Mouse (Mus musculus) ovary, adult 18-20 months (tissue): ENCODE measurements around the gene Zfp747.
"Not testable (repeated sequence)": the region's sequence is repeated elsewhere in the genome, so short reads cannot be mapped to it uniquely, and the experiment has no call there.

Experiments
- DNase-seq: peaks from one replicate; pipeline ENCODE4 v3.0.0; 2022; ENCODE audit warnings: low spot score, mixed read lengths

Zfp747 gene

DNA sequence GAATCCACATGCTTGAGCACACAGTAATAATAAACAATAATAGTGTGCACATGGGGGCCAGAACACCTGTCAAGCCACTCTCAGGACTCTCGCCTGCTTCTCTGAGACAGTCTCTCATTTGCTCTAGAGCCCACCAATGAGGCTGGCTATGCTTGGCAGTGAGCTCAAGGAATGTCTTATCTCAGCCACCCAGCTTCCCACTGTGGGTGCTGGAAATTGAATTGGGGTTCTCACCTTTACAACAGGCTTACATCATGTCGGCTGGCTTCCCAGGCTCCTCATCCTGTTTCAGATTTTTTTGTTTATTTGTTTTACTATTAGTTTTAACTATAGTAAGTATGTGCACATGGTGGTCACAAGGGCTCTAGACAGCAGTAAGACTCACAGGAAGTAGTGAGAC, 4.6 kb downstream of the Zfp747 start:
- DNase-seq = no peak

DNA sequence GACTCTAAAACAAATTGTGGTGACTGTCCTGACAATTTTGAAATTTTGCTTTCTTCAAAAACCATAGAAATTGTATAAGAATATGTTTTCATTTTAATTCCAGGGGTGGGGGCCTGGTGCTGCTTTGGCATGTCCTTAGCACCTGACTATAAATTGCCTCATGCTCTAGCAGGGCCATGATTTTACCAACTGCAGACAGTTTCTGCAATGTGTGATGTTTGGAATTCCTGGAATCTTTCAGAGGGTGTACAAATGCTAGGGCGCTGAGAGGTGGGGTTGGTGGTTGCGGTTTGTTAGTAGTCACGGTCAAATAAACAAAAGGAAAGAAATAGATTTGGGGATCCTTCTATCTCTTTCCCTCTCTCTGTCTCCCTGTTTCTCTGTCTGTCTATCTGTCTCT, 9.6 kb downstream of the Zfp747 start:
- DNase-seq = no peak

DNA sequence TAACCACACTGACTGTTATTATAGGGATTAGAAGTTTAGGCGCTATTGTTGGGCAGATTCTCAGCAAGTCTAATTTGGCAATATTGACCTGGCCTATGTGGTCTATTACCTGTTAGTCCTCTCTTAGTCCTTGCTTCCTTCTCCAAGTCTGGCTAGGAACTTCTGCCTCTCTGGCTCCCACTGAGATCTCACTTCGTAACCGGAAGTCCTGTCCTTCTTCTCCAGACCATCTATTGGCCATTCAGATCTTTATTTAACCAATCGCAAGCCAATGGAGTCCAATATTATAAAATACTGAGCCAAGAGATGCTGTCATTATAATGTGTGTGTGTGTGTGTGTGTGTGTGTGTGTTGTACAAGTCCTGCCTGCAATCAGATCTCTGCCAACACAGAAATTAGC, 11.7 kb downstream of the Zfp747 start:
- no peak for DNase-seq

DNA sequence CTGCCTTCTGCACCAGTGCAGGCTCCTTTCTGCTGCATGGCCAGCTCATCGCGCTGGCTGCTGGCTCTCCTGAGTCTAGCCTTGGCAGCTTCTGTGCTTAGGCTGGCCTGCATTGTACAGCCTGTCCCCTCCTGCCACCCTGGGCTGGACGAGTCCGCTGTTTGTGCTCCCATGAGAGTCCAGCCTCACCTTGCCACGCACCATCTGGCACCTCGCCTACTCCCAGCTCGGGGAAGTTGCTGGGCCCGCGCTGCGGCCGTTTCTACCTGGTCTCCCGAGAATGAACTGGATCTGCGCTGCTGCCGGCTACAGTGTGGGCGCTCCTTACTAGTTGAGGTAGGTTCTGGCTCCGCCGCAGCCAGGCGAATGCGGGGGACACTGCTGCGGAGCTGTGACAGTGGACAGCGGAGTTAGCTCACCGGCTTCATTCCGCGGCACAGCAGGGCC, 12.4 kb downstream of the Zfp747 start:
- no peak for DNase-seq

DNA sequence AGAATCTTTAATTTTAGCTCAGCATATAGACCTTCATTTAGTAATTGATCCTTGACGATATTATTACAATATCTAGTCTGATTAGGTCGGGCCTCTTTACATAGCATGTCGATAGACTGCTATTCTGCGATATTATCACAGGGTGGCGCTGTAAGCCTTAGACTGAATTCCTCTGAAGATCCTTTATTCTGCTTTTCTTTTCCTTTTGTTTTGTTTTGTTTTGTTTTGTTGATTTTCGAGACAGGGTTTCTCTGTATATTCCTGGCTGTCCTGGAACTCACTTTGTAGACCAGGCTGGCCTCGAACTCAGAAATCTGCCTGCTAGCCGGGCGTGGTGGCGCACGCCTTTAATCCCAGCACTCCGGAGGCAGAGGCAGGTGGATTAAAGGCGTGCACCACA, 13.4 kb downstream of the Zfp747 start:
- not testable (repeated sequence) for DNase-seq

DNA sequence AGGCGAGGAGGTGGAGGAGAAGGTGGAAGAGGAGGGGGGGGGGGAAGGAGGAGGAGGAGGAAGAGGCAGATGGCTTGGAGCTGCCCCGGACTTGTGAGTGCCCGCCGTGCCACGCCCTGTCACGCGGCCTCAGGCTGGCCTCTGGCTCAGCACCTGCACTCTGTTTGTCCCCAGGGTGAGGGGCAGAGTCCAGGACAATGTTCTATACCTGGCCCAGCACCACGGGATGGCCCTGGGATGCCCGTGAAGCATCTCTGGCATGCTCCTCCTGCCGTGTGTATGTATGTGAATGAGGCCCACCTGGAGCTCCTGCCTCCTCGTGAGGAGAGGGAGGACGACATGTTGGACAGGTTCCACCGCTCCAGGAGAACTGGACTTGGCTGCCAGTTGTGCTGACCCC, 14.4 kb downstream of the Zfp747 start:
- no peak for DNase-seq

DNA sequence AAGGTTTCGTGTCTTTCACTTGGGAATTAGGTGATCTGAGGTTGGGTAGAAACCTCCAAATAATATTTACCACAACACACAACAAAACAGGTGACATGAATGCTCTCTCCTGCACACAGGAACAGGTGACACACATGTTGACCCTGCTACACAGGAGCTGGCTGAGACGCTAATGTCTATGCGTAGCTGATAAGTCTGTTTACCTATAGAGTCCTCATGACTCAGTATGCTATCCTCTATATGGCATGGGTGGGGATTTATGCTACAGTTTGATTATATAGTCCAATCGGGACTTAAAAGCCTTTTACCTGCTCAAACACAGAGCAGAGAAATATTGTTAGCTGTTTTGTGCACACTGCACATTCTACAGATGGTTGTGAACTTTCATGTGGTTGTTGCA, 15.6 kb downstream of the Zfp747 start:
- DNase-seq = no peak

DNA sequence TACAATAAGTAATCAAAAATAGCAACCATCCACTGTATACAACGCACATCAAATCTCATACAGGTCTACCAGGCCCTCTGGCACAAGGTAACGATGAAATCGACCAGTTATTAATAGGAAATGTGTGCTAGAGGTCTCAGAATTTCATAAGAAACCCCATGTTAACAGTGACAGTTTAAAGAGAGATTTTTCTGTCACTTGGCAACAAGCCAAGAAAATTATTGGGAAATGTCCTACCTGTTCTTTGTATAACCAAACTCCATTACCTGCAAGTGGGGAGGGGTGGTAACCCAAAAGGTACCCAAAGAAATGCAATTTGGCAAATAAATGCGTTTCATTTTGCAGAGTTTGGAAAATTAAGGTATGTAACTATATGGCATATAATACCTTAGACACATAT, 17.4 kb downstream of the Zfp747 start:
- no peak for DNase-seq

DNA sequence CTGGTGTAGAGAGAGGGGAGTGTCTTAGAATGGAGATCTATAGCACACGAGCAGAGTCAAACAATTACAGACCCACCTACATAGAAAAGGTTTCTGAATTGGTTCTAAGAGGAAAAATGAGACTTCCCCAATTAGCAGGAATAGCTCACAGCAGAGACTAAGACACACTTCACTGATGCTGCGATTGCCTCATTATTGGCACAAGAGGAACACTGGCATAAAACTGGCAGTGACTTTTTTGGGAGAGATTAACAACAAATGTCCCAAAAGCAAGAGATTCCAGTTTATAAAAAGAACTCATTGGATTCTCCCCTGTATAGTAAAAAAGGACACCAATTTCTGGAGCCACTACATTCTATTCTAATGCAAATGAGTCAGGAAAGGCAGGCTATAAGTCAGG, 18.0 kb downstream of the Zfp747 start:
- DNase-seq = no peak

DNA sequence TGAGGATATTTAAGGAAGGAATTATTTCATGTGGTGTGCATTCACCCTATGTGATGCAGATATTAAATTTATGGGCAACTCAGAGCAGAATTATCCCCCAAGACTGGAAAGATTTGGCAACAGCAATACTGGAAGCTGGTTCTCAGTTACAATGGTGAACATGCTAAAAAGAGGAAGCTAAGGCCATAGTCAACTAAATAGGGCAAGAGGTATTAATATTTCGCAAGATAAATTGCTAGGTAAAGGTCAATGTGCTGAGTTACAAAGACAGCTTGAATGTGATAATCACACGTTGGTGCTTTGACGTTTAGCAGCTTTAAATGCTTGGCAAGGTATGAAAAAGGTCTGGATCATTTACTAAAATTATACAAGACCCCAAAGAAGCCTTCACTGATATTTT, 20.1 kb downstream of the Zfp747 start:
- DNase-seq = no peak

DNA sequence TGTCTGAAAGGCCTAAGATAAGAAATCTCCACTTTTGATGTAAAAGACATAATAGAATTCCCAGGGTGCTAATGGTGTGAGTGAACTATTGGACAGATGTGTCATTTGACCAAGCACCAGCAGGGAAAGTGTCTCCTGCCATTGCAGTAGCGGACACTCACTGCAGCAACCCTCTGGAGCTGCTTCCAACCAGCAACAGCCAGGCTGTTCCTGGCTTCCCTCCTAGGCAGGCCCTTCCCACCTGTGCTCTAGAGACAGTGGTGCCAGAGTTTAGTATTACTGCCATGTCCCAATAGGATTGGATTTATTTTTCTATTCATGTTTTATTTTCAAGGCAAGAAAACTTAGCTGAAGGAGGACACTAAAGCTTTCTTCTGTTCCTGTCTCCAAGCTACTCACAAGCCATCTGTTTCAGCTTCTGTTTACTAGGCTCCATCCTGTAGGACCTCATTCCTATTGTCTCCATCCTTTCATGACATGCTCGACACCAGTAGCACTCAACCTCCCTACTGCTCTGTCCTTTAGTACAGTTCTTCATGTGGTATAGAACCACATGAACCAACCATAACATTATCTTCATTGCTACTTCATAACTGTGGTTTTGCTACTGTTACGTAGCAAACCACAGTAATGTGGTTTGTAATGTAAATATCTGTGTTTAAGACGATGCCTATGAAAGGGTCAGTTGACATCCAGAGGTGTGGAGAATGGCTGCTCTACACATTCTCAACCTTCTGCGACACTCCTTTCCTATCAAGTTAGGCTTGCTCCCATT, 24.4 kb downstream of the Zfp747 start:
- DNase-seq = no peak

DNA sequence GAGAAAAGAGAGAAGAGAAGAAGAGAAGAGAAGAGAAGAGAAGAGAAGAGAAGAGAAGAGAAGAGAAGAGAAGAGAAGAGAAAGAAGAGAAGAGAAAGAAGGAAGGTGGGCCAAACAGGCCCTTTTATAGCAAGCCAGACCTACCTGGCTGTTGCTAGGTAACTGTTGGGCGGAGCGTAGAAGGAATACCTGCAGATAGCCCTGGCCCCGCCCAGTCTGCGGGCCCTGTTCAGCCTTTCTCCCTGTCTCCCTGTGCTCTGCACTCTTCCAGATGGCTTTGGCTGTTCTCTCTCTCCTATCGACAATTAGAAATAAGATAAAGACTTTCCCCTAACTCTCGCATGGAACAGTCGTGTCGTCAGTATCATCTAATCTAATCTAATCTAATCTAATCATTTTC, 29.2 kb downstream of the Zfp747 start:
- no peak for DNase-seq

DNA sequence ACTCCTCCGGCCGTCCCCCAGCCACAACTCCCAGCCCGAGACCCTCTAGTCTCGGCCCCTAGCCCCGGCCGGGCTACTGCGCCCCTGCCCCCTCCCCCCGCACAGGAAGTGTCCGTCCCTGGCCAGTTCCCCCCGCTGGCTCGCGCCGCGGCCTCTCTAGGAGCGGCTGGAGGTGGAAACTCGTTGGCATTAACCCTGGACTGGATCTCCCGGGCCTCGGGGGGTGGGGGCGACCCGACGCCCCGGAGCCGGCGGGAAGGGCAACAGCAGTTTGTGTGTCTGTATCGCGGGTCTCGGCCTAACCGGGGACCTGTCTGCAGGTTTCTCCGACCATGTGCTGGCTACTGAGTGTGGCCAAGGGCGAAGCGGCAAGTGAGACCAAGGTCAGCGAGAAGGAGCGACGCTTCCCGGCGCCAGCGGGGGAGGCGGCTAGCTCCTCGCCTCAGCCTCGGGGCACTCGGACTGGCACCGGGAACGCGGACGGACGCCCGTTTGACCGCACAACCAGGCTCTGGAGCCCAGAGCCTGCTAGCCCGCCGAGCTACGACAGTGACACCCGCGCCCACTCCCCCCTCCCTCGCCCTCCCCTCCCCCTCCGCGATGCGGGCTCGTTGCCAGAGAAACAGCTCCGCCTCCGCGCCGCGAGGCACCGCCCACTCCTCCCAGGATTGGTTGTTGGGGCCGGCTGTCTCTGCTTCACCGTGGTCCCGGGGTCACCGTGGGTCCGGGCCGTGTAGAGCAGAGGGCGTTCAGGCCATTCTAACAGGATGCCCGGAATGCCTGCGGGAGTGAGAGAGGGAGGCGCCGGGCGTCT, 30.1 kb downstream of the Zfp747 start, which contains the start of gene Zfp768:
Gene Zfp768 (minus strand): TSS at position 78 of the 814 bp plus-strand sequence.
- DNase-seq = peak; percentile 89

DNA sequence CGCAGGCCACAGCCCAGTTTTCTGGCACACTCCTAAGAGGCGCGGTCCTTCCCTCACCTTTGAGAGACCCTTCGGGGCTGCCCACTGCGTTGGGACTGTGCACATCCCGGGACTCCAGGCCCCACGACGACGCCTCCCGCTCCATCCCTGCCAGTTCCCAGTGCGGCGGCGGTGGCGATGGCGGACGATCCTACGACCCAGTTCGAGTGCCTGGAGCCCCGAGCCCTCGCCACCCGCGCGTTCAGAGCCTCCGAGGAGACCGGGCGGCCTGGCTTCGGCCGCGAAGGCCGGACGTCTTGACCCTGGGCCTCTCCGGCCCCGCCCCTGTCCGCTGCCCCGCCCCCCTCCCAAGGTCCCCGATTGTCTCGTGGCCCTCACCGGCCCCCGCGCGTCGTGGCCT, 30.8 kb downstream of the Zfp747 start:
- peak; percentile 64 for DNase-seq

DNA sequence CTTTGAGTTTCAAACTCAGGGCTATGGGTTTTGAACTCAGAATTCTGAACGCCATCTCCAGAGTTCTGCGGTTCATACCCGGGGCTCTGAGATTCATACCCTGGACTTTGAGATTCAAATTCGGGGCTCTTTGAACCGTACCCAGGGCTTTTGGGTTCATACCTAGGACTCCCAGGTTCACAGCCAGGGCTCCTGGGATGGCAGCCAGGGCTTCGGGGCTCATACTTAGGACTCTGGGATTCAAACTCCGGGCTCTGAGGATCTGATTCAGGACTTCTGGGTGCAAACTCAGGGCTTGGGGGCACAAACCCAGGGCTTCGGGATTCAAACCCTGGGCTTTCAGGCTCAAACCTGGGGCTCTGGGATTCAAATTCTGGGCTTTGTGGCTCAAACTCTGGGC, 31.5 kb downstream of the Zfp747 start:
- no peak for DNase-seq

DNA sequence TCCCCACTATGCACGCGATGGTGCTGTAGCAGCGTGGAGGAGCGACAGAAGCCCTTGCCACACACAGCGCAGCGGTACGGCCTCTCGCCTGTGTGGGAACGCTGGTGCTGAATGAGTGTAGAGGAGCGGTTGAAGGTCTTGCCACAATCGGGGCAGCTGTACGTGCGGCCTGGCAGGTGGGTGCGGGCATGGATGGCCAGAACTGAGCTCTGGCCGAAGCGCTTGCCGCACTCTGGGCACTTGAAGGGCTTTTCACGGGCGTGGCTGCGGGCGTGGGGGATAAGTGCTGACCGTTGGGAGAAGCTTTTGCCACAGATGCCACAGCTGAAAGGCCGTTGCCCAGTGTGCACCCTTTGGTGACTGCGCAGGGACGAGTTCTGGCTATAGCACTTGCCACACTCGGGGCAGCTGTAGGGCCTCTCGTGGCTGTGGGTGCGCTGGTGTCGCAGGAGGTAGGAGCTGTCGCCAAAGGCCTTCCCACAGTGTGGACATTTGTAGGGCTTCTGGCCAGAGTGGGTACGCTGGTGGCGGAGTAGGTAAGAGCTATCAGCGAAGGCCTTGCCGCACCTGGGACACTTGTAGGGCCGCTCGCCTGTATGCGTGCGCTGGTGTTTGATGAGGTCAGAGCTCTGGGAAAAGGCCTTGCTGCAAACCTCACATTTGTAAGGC, 32.4 kb downstream of the Zfp747 start:
- DNase-seq = no peak

DNA sequence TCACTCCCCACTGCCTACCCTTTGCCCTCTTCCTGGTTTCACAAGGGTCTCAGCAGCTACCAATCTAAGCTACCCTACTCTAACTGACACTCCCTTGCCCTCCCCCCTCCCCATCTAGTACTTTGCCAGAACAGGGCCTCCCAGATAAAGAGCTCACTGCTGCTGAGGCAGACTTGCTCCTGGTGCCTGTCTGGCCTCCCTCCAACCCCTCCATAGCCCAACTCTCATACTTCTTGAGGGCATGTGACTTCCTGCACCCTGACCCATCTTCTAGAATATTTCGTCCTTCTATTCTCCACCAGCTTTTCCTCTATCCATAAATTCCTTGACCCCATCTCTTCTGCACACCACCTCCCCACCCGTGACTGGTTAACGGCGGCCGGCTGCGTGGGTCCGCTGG, 33.0 kb downstream of the Zfp747 start:
- DNase-seq = no peak

DNA sequence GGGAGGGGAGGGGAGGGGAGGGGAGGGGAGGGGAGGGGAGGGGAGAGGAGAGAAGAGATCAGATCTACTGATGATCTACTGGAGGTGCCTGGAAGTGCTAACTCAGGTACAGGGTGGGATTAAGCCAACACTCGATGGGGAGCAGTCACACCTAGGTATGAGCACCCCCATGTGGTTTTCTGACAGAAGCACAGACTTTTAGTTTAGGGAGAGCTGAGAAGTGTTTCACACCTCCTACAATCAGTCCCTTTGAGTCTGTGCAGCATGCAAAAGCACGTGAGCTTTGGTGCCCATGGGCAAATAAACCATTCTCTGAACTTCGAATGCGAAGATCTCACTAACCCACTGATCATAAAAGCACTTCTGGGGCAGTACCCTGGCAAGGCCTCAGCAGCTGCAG, 33.5 kb downstream of the Zfp747 start:
- DNase-seq = no peak

DNA sequence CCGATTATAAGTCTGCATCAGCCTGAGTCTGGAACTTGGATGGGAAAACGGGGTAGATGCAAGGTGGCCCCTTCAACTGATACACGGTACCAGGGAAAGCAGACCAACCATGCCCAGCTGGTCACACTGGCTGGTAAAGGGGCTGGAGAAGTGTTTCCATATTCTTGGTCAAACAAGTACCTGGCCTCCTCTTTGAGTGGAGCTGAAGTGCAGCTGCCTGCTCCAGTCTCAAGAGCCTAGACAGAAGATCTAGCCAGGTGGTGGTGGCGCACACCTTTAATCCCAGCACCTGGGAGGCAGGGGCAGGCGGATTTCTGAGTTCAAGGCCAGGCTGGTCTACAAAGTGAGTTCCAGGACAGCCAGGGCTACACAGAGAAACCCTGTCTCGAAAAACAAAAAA, 34.0 kb downstream of the Zfp747 start:
- DNase-seq = not testable (repeated sequence)

DNA sequence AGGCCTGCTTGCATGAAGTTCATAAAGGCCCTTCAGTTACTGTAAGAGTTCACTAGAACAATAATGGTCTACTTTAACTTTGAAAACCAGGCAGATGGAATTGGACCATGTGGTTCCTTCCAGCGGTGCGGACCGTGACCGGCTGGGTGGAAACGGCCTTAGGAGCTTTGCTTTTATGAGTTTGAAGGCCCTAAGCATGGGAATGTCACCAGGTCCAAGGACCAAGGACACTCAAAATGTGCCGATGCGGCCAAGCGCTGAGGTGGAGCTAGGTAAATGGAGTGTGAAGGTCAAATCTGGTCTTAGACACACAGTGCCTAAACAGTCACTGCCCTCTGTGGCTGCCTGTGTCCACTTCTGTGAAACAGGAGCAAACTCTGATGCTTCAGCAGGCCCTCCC, 34.5 kb downstream of the Zfp747 start:
- DNase-seq = no peak

DNA sequence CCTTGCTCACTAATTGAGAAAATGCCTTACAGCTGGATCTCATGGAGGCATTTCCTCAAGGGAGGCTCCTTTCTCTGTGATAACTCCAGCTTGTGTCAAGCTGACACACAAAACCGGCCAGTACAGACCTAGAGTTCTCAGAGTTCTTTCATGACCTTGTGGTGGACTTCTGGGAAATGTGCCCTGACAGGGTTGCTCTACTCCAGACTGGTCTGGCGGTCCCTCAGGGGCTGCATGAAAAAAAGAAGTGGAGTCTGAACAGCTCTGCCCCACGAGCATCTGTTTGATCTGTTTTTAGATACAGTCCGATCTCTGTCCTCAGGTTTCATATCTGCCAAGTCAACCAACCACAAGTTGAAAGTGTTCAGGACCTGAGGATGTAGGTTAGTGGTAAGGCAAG, 38.2 kb downstream of the Zfp747 start:
- peak; percentile 33 for DNase-seq

DNA sequence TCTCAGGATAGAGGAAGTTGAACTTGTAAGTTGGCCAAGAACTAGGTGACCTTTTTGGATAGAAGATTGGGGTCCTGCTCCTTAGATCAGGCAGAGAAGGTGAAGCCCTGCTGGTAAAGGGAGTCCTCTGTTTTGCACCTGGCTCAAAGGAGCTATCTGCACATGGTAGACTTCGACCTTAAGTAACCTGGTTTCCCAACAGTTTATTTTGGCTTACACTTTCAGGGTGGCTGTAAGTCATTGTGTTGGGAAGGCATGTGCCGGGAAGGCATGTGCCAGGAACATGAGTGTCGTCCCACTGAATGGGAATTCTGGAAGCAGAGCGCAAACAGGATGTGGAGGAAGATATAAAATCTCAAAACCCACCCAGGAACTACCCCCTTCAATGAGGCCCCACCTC, 40.2 kb downstream of the Zfp747 start:
- no peak for DNase-seq

DNA sequence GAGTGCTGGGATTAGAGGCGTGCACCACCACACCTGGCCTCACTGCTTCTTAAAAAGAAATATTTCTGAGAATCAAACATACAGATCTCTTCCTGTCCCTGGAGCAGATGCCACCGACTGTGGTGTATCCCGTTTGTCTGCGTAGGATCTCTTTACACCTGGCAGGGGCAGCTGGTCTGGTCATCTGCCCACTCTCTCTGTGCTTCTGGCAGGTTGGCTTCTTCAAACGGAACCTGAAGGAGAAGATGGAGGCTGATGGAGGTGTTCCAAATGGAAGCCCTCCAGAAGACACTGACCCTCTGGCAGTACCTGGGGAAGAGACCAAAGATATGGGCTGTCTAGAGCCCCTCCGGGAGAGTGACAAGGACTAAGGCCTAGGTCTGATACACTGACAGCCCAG, 42.6 kb downstream of the Zfp747 start:
- no peak for DNase-seq
